In genomic region chr5:122263933-122264905, GRCm38 (mm10) we compare ENCODE assay signal across 8 mouse cellular contexts. TPM values are rescaled to one million over a fixed set of nuclear protein-coding genes. Genes with fewer than 3 reads are reported as not detected.
DNase-seq lines count a peak whose midpoint lies in the region; ATAC-seq lines count a peak whose summit lies in the region.

Tctn1 (minus strand) TSS chr5:122264460.

- peak; percentile 99 for ATAC-seq in inflammation-experienced regulatory T-cells, adult 6 months

- DNase-seq in adrenal gland, adult (ENCODE audit: inconsistent age in 2 of 2, low spot score in 1 of 2) = peak; percentile 91 to 95
- peak; percentile 98 for DNase-seq in embryo, embryonic 10.5 days (ENCODE audit: low spot score)
- DNase-seq in gastrocnemius, postnatal 14 days = peak; percentile 94
- DNase-seq in left cerebral cortex, postnatal 14 days (ENCODE audit: low spot score in 2 of 2) = peak; percentile 85
- peak; percentile 96 for DNase-seq in mesoderm, embryonic 11.5 days (ENCODE audit: low read depth, low spot score)
- peak; percentile 76 to 80 for DNase-seq in right cerebral cortex, postnatal 36 days (ENCODE audit: low spot score in 2 of 2)
- peak; percentile 95 for DNase-seq in yolk sac, embryonic 10.5 days (ENCODE audit: low spot score)

- intact Hi-C loops in gastrocnemius, postnatal 14 days (cut with DNase I; ENCODE audit: low total_unique reads) = loop anchor here (5.0 kb wide), 1 partner anchor 132 kb away; no protein-coding TSS in a partner anchor
- intact Hi-C loops in left cerebral cortex, postnatal 14 days (cut with DNase I) = loop anchor here (5.0 kb wide), 2 partner anchors 128 to 137 kb away; partner anchors contain the start of gene Arpc3

RNA-seq across cellular contexts. Expression of gene Tctn1, which starts in this region (rescaled TPM):
- total RNA-seq in gastrocnemius, postnatal 14 days (2021) = 1 to 10 TPM; 2.4 to 3.0 TPM
- polyA plus RNA-seq in inflammation-experienced regulatory T-cells, adult 6 months (2017; shearing (Covaris generic)) = 1 to 10 TPM in 1 of 3 experiments, under 1 TPM in 2; 0.68 to 1.7 (median 0.90) TPM
- 10 to 100 TPM; 10.4 to 12.1 TPM for total RNA-seq in left cerebral cortex, postnatal 14 days (2021)

Comparison
In these comparisons a context has a peak if more than half of its experiments do, and no peak if none do; other contexts are left out.
1. Peak in every context shown above with its lines: DNase-seq and ATAC-seq.